8 mouse cellular contexts compared by ENCODE assay signal in the genomic region with DNA sequence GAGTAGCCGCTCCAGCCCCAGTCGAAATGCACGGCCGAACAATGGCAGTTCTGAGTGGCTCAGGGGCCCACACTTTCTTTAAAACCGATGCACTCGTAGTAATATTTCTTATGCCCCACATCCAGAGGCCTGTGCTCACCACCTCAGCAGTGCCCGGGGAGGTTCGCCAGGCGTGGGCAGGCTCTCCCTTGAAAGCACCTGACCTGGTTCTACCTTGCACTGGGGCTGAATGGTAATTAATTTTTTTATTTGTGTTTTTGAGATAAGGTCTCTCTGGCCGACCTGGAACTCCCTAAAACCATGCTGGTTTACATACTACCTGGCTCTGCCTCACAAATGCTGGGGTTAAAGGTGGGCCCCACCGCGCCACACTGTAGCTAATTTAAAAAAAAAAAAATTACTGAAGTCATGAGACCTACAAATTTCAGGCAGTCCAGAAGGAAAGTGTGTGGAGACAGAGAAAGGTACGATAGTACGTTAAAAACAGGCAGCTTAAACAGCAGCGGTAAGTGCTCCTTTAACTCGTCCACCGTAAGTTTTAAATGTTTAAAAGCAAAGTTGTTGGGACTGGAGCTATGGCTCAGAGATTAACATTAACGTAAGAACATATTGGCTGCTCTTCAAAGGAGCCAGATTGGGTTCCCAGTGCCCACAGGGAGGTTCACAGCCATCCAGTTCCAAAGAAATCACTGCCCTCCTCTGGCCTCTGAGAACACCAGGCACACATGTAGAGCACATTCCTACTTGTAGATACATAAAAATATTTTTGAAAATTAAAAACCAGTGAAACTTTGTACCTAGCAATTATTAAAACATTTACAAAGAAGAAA. TPM values are rescaled to one million over a fixed set of nuclear protein-coding genes. Genes with fewer than 3 reads are reported as not detected.
DNase-seq lines count a peak whose midpoint lies in the region; ATAC-seq and TF ChIP-seq lines count a peak whose summit lies in the region.

No protein-coding gene starts in this region.

- intact Hi-C loops in left cerebral cortex, adult 2 months (cut with DNase I): loop anchor here (2.0 kb wide), 1 partner anchor 475 kb away; a partner anchor contains a TSS

- no peaks in the 10 kb centered on the region for H3K36me3 ChIP-seq in hindbrain, embryonic 12.5 days
- H3K36me3 ChIP-seq in midbrain, embryonic 14.5 days (ENCODE audit: control insufficient read depth, insufficient read depth, low read length): no peaks in the 10 kb centered on the region

- DNase-seq in left cerebral cortex, adult 2 months (ENCODE audit: extremely low spot score in 1 of 2, low spot score in 2 of 2): no peak
- DNase-seq in left cerebral cortex, adult 8-10 months (ENCODE audit: low spot score in 2 of 2): no peak
- no peak for DNase-seq in midbrain, embryonic 14.5 days
- DNase-seq in right cerebral cortex, postnatal 10 days (ENCODE audit: low spot score in 2 of 2): no peak
- no peak for DNase-seq in gastrocnemius, postnatal 10 days
- no peak for DNase-seq in thymus, postnatal 36 days

- TF ChIP-seq POLR2A in bone marrow, adult 2 months (IDR thresholded peaks at IDR 0.05; ENCODE audit: borderline replicate concordance, control insufficient read depth, low read depth, low read length): no peak

- peak overlapping the region; percentile 75 for H3K4me3 ChIP-seq in left cerebral cortex, adult 2 months
- peak overlapping the region; percentile 82 for H3K4me3 ChIP-seq in bone marrow, adult 2 months (replicated peaks; ENCODE audit: control insufficient read depth, low read depth, low read length)
- H3K4me3 ChIP-seq in hindbrain, embryonic 12.5 days: peak overlapping the region; percentile 61
- peak overlapping the region; percentile 68 for H3K4me3 ChIP-seq in midbrain, embryonic 14.5 days (replicated peaks; ENCODE audit: low read depth, low read length)

- no peaks in the 10 kb centered on the region for H3K27me3 ChIP-seq in hindbrain, embryonic 12.5 days
- no peaks in the 10 kb centered on the region for H3K27me3 ChIP-seq in midbrain, embryonic 14.5 days (ENCODE audit: control insufficient read depth, insufficient read depth, low read length)

- H3K9me3 ChIP-seq in hindbrain, embryonic 12.5 days (replicated peaks): no peaks in the 10 kb centered on the region
- H3K9me3 ChIP-seq in midbrain, embryonic 14.5 days (ENCODE audit: control insufficient read depth, low read length): no peaks in the 10 kb centered on the region

- no peak; the same call in 1 of the 2 replicates for ATAC-seq in hindbrain, embryonic 12.5 days (ENCODE audit: low FRiP score)
- no peak for ATAC-seq in midbrain, embryonic 14.5 days (ENCODE audit: low FRiP score, low TSS enrichment)

- 13% methylated on average over 18 of the region's 18 CpGs for WGBS in bone marrow, adult 2 months
- 14% methylated on average over 18 of the region's 18 CpGs for WGBS in hindbrain, embryonic 12.5 days
- 13% methylated on average over 18 of the region's 18 CpGs for WGBS in midbrain, embryonic 14.5 days

- H3K4me1 ChIP-seq in bone marrow, adult 2 months (ENCODE audit: control insufficient read depth, insufficient read depth, low read length): no peaks in the 10 kb centered on the region
- H3K4me1 ChIP-seq in hindbrain, embryonic 12.5 days: peaks cover 22% of the 10 kb centered on the region
- H3K4me1 ChIP-seq in midbrain, embryonic 14.5 days (ENCODE audit: control insufficient read depth, insufficient read depth, low read length): peaks cover 17% of the 10 kb centered on the region

- H3K27ac ChIP-seq in left cerebral cortex, adult 2 months: peak overlapping the region; percentile 98
- peak overlapping the region; percentile 97 for H3K27ac ChIP-seq in bone marrow, adult 2 months (ENCODE audit: control insufficient read depth, insufficient read depth, low read depth, low read length, poor library complexity)
- H3K27ac ChIP-seq in hindbrain, embryonic 12.5 days: peak overlapping the region; percentile 91
- peak overlapping the region; percentile 93 for H3K27ac ChIP-seq in midbrain, embryonic 14.5 days (replicated peaks; ENCODE audit: low read depth, low read length)

- peak overlapping the region; percentile 71 for H3K4me2 ChIP-seq in hindbrain, embryonic 12.5 days (replicated peaks)
- H3K4me2 ChIP-seq in midbrain, embryonic 14.5 days (ENCODE audit: low read length): peak overlapping the region; percentile 84

- peak overlapping the region; percentile 65 for H3K9ac ChIP-seq in hindbrain, embryonic 12.5 days
- H3K9ac ChIP-seq in midbrain, embryonic 14.5 days (replicated peaks; ENCODE audit: low read length): peak overlapping the region; percentile 84

- no peak for TF ChIP-seq CTCF in left cerebral cortex, adult 2 months (IDR thresholded peaks at IDR 0.05)
- no peak for TF ChIP-seq CTCF in bone marrow, adult 2 months (IDR thresholded peaks at IDR 0.05; ENCODE audit: control insufficient read depth, insufficient read depth, low read length)

RNA-seq across cellular contexts. Expression of a gene that starts 0.8 kb away (rescaled TPM):
- 10 to 100 TPM; 26.6 to 29.5 TPM for total RNA-seq in left cerebral cortex, adult 2 months (2021)
- total RNA-seq in left cerebral cortex, adult 8-10 months (2022): 10 to 100 TPM; 20.1 to 23.6 (median 22.1) TPM
- 3.5 and 6.0 TPM in 2 replicates for polyA plus RNA-seq in bone marrow, adult 2 months (2011; ENCODE audit: insufficient read depth, insufficient read length, low replicate concordance, missing spikeins)
- polyA plus RNA-seq in hindbrain, embryonic 12.5 days (2016; fragmentation: Nextera tagmentation; extraction: Ambion mirVana): 16.5 and 17.0 TPM in 2 replicates
- polyA plus RNA-seq in midbrain, embryonic 14.5 days (2014; fragmentation: Nextera tagmentation; extraction: Ambion mirVana): 17.9 and 18.0 TPM in 2 replicates
- total RNA-seq in gastrocnemius, postnatal 10 days (2021): 10 to 100 TPM; 17.3 to 17.5 TPM

RNA-seq across cellular contexts. Expression of a gene that starts 47.1 kb away (rescaled TPM):
- total RNA-seq in left cerebral cortex, adult 2 months (2021): not detected
- not detected for total RNA-seq in left cerebral cortex, adult 8-10 months (2022)
- not detected in 2 replicates for polyA plus RNA-seq in bone marrow, adult 2 months (2011; ENCODE audit: insufficient read depth, insufficient read length, low replicate concordance, missing spikeins)
- polyA plus RNA-seq in hindbrain, embryonic 12.5 days (2016; fragmentation: Nextera tagmentation; extraction: Ambion mirVana): not detected in 2 replicates
- polyA plus RNA-seq in midbrain, embryonic 14.5 days (2014; fragmentation: Nextera tagmentation; extraction: Ambion mirVana): not detected in 2 replicates
- total RNA-seq in gastrocnemius, postnatal 10 days (2021): not detected
